Mouse (Mus musculus) lung, postnatal 36 days (tissue): ENCODE measurements around the gene Mgat5b.

ENCODE experiments used
- DNase-seq: peaks from one replicate; pipeline ENCODE4 v3.0.0; 2022; ENCODE audit warnings: mixed read lengths

The Mgat5b gene

DNA sequence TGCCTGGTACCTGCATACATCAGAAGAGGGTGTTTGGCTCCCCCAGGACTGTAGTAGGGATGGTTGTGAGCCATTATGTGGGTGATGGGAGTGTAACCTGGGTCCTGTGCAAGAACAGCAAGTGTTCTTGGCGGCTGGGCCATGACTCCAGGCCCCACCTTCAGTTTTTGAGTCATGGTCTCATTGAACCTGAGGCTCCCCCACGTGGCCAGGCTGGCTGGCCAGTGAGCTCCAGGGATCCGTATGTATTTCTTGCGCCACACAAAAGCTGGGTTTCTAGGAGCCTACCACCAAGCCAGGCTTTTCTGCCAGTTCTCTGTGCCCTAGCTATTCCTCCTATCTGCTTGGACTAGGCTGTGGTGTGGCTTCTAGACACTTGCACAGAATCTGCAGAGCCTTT, 63.9 kb downstream of the Mgat5b start:
- no peak for DNase-seq

GRCm38 (mm10) chr11:116985504-116986385, 67.1 kb downstream of the Mgat5b start:
- peak; percentile 29 for DNase-seq

DNA sequence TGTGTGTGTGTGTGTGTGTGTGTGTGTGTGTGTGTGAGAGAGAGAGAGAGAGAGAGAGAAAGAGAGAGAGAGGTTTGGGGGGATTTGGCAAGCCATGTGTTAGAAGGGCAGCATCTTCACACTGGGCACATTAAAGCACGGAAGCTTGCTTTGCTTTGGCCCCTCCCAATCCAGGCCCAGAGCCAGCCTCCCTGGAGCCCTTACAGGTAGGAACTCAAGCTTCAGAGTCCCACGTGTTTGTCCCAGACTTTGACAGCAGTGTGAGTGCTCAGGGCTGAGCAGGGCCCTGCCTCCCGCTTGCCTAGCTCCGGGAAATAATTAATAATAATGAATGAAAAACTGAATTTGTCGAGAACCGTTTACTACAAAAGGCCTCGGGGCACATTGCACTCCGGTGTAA, 69.5 kb downstream of the Mgat5b start:
- peak; percentile 10 for DNase-seq

GRCm38 (mm10) chr11:116990231-116990630, 71.6 kb downstream of the Mgat5b start:
- DNase-seq = no peak

DNA sequence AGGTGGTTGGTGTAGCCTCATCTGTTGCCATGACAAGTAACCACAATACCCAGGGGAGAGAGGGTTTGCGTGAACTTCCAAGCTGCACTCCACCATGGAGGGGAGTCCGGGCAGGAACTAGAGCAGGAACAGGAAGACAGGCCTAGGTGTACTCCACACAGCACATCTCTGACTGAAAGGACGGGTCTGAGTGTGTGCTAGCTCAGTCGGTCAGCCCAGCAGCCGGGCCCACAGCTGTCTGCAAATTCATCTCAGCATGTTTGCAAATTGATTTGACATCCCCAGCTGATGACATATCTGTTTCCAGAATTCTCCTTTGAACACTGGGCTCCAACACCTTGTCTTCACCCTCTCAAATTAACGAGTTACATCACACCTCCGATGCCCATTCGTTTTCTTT, 72.7 kb downstream of the Mgat5b start:
- DNase-seq = no peak

DNA sequence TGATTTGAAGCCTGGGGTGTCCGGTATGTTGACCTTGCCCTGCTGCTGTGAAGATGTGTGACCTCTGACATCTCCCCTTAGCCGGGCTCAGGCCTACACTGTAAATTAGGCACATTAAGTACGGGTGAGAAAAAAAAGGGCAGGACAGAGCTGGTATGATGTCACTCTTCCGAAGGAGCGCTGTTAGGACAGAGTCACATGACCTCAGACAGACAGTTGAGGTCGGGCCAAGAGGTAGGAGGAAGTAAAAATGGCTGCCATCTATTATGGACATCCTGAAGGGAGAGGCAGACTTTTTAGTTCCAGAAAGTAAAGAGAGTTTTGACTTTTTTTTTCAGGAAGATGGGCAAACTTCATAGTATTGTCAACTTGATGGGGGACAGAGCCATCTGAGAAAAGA, 73.3 kb downstream of the Mgat5b start:
- no peak for DNase-seq

DNA sequence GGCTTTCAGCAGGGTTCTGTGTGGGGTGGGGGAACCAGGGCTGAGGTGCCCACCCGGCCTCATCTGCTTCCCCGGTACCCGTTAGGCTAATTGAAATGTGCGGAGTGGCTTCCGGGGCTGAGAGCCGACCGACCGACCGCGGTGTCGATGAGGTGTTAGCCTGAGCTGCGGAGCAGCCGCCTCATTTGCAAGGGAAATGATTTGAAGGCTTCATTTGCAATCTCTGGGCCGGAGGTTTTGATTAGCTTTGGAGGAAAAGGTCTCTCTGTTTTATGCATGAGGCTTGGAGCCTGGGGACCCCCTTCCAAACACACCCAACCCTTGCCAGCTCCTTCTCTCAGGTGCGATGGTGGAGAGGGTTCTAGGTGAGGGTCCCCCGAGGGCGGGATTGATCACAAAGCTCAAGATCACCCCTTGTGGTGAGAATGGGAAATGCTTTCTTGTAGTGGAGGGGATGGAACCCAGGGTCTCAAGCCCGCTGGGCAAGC, 75.5 kb downstream of the Mgat5b start:
- DNase-seq = peak; percentile 46

- no peak for DNase-seq
These were observed 78.3 kb downstream of the Mgat5b start for GRCm38 (mm10) chr11:116996976-116997375.

DNA sequence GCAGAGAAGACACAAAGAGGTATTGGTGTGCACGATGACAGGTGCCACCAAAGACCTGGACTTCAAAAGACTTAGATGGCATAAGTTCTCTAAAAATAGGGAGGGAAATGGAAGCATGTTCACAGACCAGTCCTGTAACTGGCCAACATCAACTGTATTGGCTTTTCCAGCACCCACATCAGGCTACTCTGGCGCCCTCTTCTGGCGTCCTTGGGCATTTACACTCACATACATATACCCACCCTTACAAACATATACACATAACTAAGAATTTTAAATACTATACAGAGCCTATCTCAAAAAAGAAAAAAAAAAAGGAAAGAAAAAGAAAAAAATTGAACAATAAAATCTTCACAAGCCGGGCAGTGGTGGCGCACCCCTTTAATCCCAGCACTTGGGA, 80.3 kb downstream of the Mgat5b start:
- DNase-seq = no peak

DNA sequence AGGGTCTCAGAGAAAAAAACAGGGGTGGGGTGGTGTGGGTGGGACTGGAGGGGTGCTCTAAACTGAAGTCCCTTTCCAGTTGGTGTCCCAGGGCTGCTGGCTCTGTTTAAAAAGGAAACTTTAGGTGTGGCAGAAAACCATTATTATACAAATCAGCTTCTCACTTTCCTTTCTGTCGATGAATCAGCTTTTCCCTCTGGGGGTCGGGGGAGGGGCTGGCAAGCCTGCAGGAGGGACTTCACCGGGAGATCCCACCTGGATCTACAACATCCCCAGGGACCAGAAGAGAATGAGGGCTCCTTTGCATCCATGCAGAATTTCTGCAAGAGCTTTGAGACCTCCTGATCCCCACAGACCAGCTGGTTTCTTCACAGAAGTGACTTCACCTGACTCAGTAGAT, 81.6 kb downstream of the Mgat5b start:
- DNase-seq = no peak

GRCm38 (mm10) chr11:117001789-117002188, 83.1 kb downstream of the Mgat5b start:
- DNase-seq = no peak

DNA sequence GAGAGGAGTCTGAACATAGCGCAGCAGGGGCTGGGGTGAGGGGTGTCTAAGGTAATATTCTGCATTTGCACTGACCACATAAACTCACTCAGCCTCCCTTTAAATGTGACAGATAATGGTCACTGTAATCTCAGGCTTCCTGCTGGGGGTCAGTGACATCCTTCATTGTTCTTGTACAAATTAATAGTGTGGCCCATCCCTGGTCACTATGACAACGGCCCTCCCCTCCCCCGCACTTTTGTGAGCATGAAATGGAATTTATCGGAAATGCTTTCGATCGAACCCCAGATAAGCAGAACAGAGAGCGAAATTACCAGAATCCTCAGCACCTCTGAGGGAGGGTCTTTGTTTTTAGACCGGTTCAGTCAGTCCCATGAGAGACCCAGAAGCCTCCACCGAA, 84.8 kb downstream of the Mgat5b start:
- no peak for DNase-seq

DNA sequence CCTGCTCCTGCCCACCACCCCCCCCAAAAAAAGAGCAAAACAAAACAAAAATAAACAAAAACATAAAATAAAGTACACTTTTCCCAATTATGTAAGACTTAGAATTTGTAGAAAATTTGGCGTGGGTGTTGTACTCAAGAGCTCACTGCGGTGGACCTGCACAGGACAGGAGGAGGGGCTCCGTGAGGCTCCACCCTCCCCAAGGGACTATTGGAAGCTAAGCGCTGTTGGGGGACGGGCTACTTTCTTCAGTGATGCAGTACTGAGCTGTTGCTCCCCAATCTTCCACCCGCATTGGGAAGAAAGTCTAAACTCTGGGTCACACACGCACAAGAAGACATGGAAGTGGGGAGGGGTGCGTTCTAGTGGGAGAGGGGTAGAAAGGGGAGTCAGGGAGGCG, 85.6 kb downstream of the Mgat5b start:
- peak; percentile 16 for DNase-seq

- no peak for DNase-seq
These were observed 98.8 kb downstream of the Mgat5b start for GRCm38 (mm10) chr11:117017462-117017861.

DNA sequence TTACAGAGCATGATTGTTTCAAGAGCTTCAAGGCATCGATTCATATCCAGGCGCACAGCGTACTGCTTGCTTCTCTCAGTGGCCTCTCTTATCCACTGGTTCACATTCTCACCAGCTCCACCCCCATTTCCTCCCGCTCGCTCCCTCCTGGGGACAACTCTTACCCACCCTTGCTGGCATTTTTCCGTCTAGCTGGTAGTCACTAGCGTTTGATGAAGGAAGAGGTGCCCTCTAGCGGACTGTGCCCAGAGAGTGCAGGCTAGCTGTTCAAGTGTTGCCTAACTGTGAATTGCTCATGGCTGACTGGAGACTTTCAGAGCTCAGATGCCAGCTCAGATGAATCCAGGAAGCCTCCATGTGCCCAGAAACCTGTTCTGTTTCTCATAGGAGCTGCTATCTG, 99.7 kb downstream of the Mgat5b start:
- peak; percentile 85 for DNase-seq

DNA sequence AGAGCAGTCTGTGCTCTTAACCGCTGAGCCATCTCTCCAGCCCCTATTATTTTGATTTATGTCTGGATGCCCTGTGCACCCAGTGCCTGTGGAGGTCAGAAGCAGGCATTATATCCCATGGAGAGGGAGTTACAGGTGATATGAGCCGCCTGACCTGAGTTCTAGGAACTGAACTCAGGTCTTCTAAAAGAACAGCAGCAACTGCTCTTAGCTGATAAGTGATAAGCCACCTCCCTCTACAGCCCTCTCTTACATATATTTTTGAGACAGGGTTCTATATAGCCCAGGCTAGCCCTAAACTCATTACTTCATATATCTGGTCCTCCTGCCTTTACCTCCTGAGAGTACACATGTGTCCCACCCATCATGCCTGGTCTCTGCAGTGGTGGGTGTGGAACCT, 102.4 kb downstream of the Mgat5b start:
- no peak for DNase-seq

DNA sequence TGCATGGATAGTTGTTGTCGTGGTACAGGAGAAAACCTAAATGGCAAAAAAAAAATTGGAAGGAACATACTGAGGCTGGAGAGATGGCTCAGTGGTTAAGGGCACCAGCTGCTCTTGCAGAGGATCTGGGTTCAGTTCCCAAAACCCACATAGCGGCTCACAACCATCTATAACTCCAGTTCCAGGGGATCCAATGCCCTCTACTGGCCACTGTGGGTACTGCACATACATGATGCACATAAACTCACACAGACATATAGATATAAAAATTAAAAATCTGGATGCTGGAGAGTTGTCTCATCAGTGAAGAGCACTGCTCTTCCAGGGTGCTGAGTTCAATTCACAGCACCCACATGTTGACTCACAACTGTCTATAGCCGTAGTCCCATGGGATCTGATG, 104.9 kb downstream of the Mgat5b start:
- no peak for DNase-seq

GRCm38 (mm10) chr11:117027681-117028080, 109.0 kb downstream of the Mgat5b start:
- DNase-seq = no peak

- DNase-seq = no peak
These were observed 110.4 kb downstream of the Mgat5b start for GRCm38 (mm10) chr11:117028861-117029568.

DNA sequence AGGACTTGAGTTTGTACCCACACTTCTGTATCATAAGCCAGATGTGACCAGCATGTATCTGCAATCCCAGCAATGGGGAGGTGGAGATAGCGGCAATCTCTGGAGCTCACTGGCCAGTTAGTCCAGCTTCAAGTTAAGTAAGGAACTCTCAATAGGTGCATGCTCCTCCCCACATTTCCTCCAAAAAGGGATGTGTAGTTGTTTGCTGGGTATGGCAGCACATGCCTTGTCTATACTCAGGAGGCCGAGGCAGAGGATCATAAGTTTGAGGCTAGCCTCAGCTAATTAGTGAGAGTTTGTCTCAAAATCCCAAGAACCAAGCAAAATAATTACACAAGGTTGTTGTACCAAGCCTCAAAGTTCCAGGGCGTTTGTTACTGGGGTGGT, 110.9 kb downstream of the Mgat5b start:
- DNase-seq = no peak

DNA sequence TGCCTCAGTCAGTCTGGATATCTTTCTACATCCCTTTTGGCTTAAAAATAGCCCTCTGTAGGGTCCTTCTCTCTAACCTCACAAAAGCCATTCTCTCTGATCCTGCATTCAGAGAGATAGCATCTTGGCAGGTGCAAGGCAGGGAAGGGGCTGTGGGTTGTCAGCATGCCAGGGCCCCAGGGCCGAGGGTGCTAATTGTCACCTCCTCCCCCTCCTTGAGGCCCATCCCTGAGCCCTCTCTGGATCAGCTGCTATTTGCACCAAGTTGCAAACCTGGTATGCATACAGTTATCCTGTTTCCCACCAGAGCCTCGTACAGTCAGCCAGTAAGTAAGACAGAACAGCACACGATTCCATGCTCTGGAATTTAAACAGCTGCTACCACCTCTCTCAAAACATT, 111.4 kb downstream of the Mgat5b start:
- no peak for DNase-seq

- DNase-seq = no peak
These were observed 111.9 kb downstream of the Mgat5b start for GRCm38 (mm10) chr11:117030471-117031101.

DNA sequence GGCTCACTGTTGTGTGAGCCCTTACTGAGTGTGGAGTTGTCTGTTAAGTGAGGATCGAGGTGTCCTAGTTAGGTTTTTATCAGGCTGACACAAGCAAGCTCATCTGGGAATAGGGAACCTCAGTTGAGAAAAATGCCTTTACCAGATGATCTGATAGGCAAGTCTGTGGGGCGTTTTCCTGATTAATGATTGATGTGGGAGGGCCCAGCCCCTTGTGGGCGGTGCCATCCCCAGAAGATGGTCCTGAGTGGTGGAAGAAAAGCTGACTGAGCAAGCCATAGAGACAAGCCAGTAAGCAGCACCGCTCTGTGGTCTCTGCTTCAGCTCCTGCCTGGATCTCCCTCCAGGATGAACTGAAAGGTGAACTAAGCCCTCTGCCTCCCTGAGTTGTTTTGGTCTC, 112.6 kb downstream of the Mgat5b start:
- no peak for DNase-seq
